Mouse (Mus musculus) liver, embryonic 14.5 days (tissue): Measurements from ENCODE around the gene Prkg1.

Experiments used
- CTCF ChIP-seq: IDR thresholded peaks from 2 replicates; pipeline ENCODE4 v1.5.1; 2016; ENCODE audit warnings: antibody characterized with exemption, low read depth, control low read depth
- EP300 ChIP-seq: IDR thresholded peaks from 2 replicates; pipeline ENCODE4 v1.6.1; 2016; ENCODE audit warnings: antibody characterized with exemption, low read depth

DNA sequence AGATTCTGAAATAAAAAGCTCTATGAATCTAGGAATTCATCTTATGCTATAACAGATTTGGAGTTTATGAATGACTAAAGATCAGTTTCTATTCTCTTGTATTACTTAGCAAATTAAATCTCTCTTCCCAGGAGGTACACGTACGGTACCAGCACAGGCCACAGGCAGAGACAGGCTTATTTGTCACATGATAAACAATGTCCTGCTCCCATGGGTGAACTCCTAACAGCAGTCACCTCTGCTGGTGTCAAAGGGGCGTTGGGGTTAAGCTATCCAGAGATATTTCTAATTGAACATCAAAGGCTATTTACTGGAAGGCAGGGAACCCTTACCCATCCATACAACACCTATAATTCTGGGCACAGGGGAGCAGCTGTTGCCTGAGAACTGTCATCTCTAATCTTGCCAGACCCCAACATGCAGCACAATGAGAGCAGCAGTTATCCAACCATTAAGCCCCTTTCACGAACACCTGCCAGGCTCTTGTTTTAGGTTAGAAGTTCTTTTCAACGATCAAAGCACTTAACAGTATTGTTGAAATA lies 1122.1 kb downstream of the Prkg1 start:
- TF ChIP-seq EP300 (no peak), CTCF (no peak)
